Mouse (Mus musculus) CD4-positive naive resting alpha-beta T cell, adult 76 days (primary cell): Measurements from ENCODE around the gene Gm5936. TPM values are rescaled to one million over a fixed set of nuclear protein-coding genes. Genes with fewer than 3 reads are reported as not detected.

Experiments used
- total RNA-seq: library from RNA; stranded (reverse); gene quantifications from one replicate; pipeline ENCODE4 v1.2.4, GENCODE M21; 2023

The Gm5936 gene
- total RNA-seq = not detected

DNA sequence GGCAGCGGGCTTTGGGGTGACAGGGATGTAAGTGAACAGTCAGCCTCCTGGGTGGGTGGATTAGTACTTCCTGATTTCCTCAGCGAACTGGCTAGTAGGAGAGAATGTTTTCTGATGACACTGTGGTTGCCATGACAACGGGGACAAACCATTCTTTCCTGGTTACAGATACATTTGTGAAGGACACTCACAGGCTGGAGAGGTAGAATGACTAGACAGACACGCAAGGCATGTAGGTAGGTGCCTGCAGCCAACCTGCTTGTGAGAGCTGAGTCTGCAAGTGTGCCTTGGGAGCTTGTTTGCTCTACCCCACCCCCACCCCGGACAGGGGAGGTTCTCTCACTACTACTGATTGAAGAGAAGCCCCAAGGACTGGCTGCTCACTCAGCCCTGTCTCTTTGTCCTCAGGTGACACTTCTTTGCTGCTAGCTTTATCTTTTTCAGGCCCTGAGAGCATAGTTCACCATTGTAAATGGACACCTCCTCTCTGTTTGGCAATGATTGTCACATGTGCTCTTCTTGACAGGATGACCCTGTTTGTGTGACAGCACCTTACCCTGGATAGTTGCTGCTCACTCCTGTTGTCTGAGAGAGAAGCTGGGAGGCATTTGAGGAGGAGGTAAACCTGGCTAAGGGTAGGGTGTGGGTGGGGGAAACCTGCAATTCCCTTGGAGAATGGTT, at the start of gene Gm5936:
TSS of gene Gm5936 (plus strand) at position 355 of the 681 bp plus-strand sequence.

Other genes with a start within 250 kb of the Gm5936 start
- gene Olfr1325, start 244.5 kb upstream of the Gm5936 start, total RNA-seq = not detected
- gene Gm5640, start 191.6 kb upstream of the Gm5936 start, total RNA-seq = not detected
- gene Gm6890, start 96.3 kb upstream of the Gm5936 start, total RNA-seq = not detected
- gene Gab3, start 248.3 kb downstream of the Gm5936 start, total RNA-seq = 17.2 TPM